Mouse (Mus musculus): ENCODE results near the gene Tiam1. TPM values are rescaled to one million over a fixed set of nuclear protein-coding genes. Genes with fewer than 3 reads are reported as not detected.
A peak's percentile ranks its signal among the peaks of the same experiment; 100 is the strongest.

Gene Tiam1
- polyA plus RNA-seq, 1 experiment from 2014 or later: 10.7 TPM

- Histone ChIP-seq H3K36me3 (peaks cover 2% of the 10 kb centered on the region; the same call in 1 of the 2 replicates), H3K27ac (replicated peaks) (peak overlapping the region; percentile 67), H3K9me3 (0 out of 2 replicates have a peak, but pooled peaks cover 4% of the 10 kb centered on the region), H3K4me1 (peaks cover 45% of the 10 kb centered on the region), H3K27me3 (replicated peaks) (no peaks in the 10 kb centered on the region), H3K4me3 (no peak overlapping the region), H3K4me2 (no peak overlapping the region), H3K9ac (no peak overlapping the region)
- peak; percentile 38; the same call in 1 of the 2 replicates for ATAC-seq (ENCODE audit: extremely low read depth, insufficient number of reproducible peaks, low FRiP score, low TSS enrichment)
- WGBS: 45% methylated on average over 12 of the region's 12 CpGs
These were observed 151.8 kb downstream of the Tiam1 start for GRCm38 (mm10) chr16:89991701-89992152.

GRCm38 (mm10) chr16:89990288-89990955, 153.1 kb downstream of the Tiam1 start:
- WGBS: 78% methylated on average over 5 of the region's 5 CpGs
- H3K27ac ChIP-seq (replicated peaks): no peak overlapping the region
- H3K4me3 ChIP-seq: no peak overlapping the region
- ATAC-seq (ENCODE audit: extremely low read depth, insufficient number of reproducible peaks, low FRiP score, low TSS enrichment): no peak
- H3K4me2 ChIP-seq: no peak overlapping the region
- no peaks in the 10 kb centered on the region for H3K36me3 ChIP-seq
- no peaks in the 10 kb centered on the region for H3K9me3 ChIP-seq
- H3K4me1 ChIP-seq: peaks cover 59% of the 10 kb centered on the region
- no peak overlapping the region for H3K9ac ChIP-seq
- H3K27me3 ChIP-seq (replicated peaks): no peaks in the 10 kb centered on the region

- WGBS: 74% methylated on average over 10 of the region's 10 CpGs
- Histone ChIP-seq H3K27me3 (replicated peaks) (no peaks in the 10 kb centered on the region), H3K4me3 (no peak overlapping the region), H3K4me1 (peaks cover 61% of the 10 kb centered on the region), H3K9ac (no peak overlapping the region), H3K27ac (replicated peaks) (no peak overlapping the region), H3K36me3 (no peaks in the 10 kb centered on the region), H3K9me3 (no peaks in the 10 kb centered on the region), H3K4me2 (no peak overlapping the region)
- no peak for ATAC-seq (ENCODE audit: extremely low read depth, insufficient number of reproducible peaks, low FRiP score, low TSS enrichment)
These were observed 153.8 kb downstream of the Tiam1 start for GRCm38 (mm10) chr16:89989816-89990215.

GRCm38 (mm10) chr16:89986672-89987362, 156.8 kb downstream of the Tiam1 start:
- Histone ChIP-seq H3K27me3 (replicated peaks) (no peaks in the 10 kb centered on the region), H3K9ac (no peak overlapping the region), H3K4me3 (no peak overlapping the region), H3K27ac (replicated peaks) (no peak overlapping the region; the same call in 1 of the 2 replicates), H3K9me3 (no peaks in the 10 kb centered on the region), H3K4me1 (peaks cover 37% of the 10 kb centered on the region), H3K4me2 (no peak overlapping the region), H3K36me3 (no peaks in the 10 kb centered on the region)
- ATAC-seq (ENCODE audit: extremely low read depth, insufficient number of reproducible peaks, low FRiP score, low TSS enrichment): no peak
- 79% methylated on average over 18 of the region's 18 CpGs for WGBS

GRCm38 (mm10) chr16:89985702-89986481, 157.7 kb downstream of the Tiam1 start:
- Histone ChIP-seq H3K36me3 (no peaks in the 10 kb centered on the region), H3K4me3 (no peak overlapping the region), H3K9me3 (no peaks in the 10 kb centered on the region), H3K27me3 (replicated peaks) (no peaks in the 10 kb centered on the region), H3K9ac (no peak overlapping the region), H3K4me1 (peaks cover 28% of the 10 kb centered on the region), H3K4me2 (peak overlapping the region; percentile 20; the same call in 1 of the 2 replicates), H3K27ac (replicated peaks) (0 out of 2 replicates have a peak overlapping the region, but pooled peaks have one; percentile 13)
- 40% methylated on average over 20 of the region's 20 CpGs for WGBS
- no peak; the same call in 1 of the 2 replicates for ATAC-seq (ENCODE audit: extremely low read depth, insufficient number of reproducible peaks, low FRiP score, low TSS enrichment)

GRCm38 (mm10) chr16:89980075-89980744, 163.4 kb downstream of the Tiam1 start:
- H3K4me2 ChIP-seq: no peak overlapping the region
- no peak overlapping the region for H3K4me3 ChIP-seq
- no peaks in the 10 kb centered on the region for H3K27me3 ChIP-seq (replicated peaks)
- 75% methylated on average over 11 of the region's 11 CpGs for WGBS
- H3K36me3 ChIP-seq: no peaks in the 10 kb centered on the region
- H3K4me1 ChIP-seq: peaks cover under 1% of the 10 kb centered on the region
- H3K27ac ChIP-seq (replicated peaks): no peak overlapping the region
- no peaks in the 10 kb centered on the region for H3K9me3 ChIP-seq
- H3K9ac ChIP-seq: no peak overlapping the region
- ATAC-seq (ENCODE audit: extremely low read depth, insufficient number of reproducible peaks, low FRiP score, low TSS enrichment): no peak

GRCm38 (mm10) chr16:89975441-89975840, 168.1 kb downstream of the Tiam1 start:
- no peak overlapping the region for H3K27ac ChIP-seq (replicated peaks)
- WGBS: 86% methylated on average over 9 of the region's 9 CpGs
- no peak for ATAC-seq (ENCODE audit: extremely low read depth, insufficient number of reproducible peaks, low FRiP score, low TSS enrichment)
- peaks cover 4% of the 10 kb centered on the region; the same call in 1 of the 2 replicates for H3K4me1 ChIP-seq
- no peak overlapping the region for H3K9ac ChIP-seq
- H3K4me3 ChIP-seq: no peak overlapping the region
- no peaks in the 10 kb centered on the region for H3K9me3 ChIP-seq
- no peaks in the 10 kb centered on the region for H3K36me3 ChIP-seq
- no peaks in the 10 kb centered on the region for H3K27me3 ChIP-seq (replicated peaks)
- no peak overlapping the region for H3K4me2 ChIP-seq

GRCm38 (mm10) chr16:89973814-89974712, 169.5 kb downstream of the Tiam1 start:
- Histone ChIP-seq H3K27me3 (replicated peaks) (no peaks in the 10 kb centered on the region), H3K27ac (replicated peaks) (no peak overlapping the region), H3K9ac (no peak overlapping the region), H3K36me3 (no peaks in the 10 kb centered on the region), H3K9me3 (no peaks in the 10 kb centered on the region), H3K4me1 (peaks cover 4% of the 10 kb centered on the region; the same call in 1 of the 2 replicates), H3K4me3 (no peak overlapping the region), H3K4me2 (no peak overlapping the region)
- ATAC-seq (ENCODE audit: extremely low read depth, insufficient number of reproducible peaks, low FRiP score, low TSS enrichment): no peak
- WGBS: 76% methylated on average over 16 of the region's 16 CpGs

- Histone ChIP-seq H3K36me3 (no peaks in the 10 kb centered on the region), H3K4me1 (peaks cover 6% of the 10 kb centered on the region), H3K27me3 (replicated peaks) (no peaks in the 10 kb centered on the region), H3K27ac (replicated peaks) (no peak overlapping the region), H3K9ac (no peak overlapping the region), H3K4me2 (no peak overlapping the region), H3K9me3 (no peaks in the 10 kb centered on the region), H3K4me3 (no peak overlapping the region)
- ATAC-seq (ENCODE audit: extremely low read depth, insufficient number of reproducible peaks, low FRiP score, low TSS enrichment): no peak
- WGBS: 83% methylated on average over 15 of the region's 15 CpGs
These were observed 170.6 kb downstream of the Tiam1 start for GRCm38 (mm10) chr16:89972854-89973487.

GRCm38 (mm10) chr16:89972018-89972417, 171.6 kb downstream of the Tiam1 start:
- WGBS: 78% methylated on average over 6 of the region's 6 CpGs
- H3K27ac ChIP-seq (replicated peaks): no peak overlapping the region

More at GRCm38 (mm10) chr16:89972018-89972417, 171.6 kb downstream of the Tiam1 start:
- ATAC-seq (ENCODE audit: extremely low read depth, insufficient number of reproducible peaks, low FRiP score, low TSS enrichment): no peak
- H3K4me3 ChIP-seq: no peak overlapping the region
- no peak overlapping the region for H3K4me2 ChIP-seq
- H3K4me1 ChIP-seq: peaks cover 6% of the 10 kb centered on the region
- no peaks in the 10 kb centered on the region for H3K36me3 ChIP-seq
- no peaks in the 10 kb centered on the region for H3K9me3 ChIP-seq
- no peak overlapping the region for H3K9ac ChIP-seq
- H3K27me3 ChIP-seq (replicated peaks): no peaks in the 10 kb centered on the region
